8 mouse cellular contexts compared by ENCODE assay signal in the genomic region with DNA sequence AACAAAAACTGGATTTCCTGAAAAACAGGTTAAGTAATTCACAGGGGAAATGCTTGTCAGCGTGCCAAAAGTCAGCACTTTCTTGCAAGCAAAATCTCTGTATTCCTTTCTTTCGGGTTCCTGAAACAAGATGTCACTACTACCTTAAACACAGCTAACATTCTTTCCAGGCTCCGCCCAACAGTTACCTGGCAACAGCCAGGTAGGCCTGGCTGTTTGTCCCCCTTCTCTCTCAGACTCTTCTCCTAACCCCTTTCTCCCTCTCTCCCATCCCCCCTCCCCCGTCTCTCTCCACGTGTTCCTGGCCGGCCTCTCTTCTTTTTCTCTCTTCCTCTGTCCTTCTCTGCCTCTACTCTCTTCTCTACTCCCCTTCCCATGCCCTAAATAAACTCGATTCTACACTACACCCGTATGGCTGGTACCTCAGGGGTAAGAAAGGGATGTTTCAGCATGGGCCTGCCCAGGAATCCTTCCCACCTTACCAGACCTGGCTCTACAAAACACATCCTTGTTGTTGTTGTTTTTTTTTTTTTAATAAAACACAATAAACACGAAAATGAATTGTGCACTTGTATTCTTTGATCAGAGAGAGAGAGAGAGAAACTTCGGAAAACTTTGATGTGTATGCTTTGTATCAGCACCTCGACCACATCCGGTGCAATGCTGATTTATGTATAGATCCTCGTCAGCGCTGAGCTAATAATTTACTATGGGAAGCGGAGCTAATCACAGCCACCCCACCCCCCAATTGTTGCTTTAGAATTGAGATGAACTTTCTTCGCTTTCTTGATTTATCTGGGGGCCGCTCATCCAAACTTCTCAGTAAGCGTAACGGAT. TPM values are rescaled to one million over a fixed set of nuclear protein-coding genes. Genes with fewer than 3 reads are reported as not detected.
DNase-seq lines count a peak whose midpoint lies in the region; ATAC-seq and TF ChIP-seq lines count a peak whose summit lies in the region.

No protein-coding gene starts in this region.

- peak; percentile 67 for DNase-seq in A20 (ENCODE audit: low read depth, low spot score)
- peak; percentile 9 for DNase-seq in heart, postnatal 25 days (ENCODE audit: low spot score)
- peak; percentile 67 to 76 for DNase-seq in kidney, postnatal 4 days
- DNase-seq in mesoderm, embryonic 11.5 days (ENCODE audit: low read depth, low spot score), result peak; percentile 73
- DNase-seq in testis, postnatal 10 days (ENCODE audit: low spot score), result peak; percentile 63
- DNase-seq in right cerebral cortex, postnatal 14 days, result no peak

- ATAC-seq in activated CD4-positive, CD25-positive, alpha-beta regulatory T cell, adult 4 months, result peak; percentile 80

- peak overlapping the region; percentile 97 for H3K27ac ChIP-seq in embryonic fibroblast, embryonic 13.5 days (ENCODE audit: insufficient read depth, low read length)

- no peak for TF ChIP-seq CTCF in embryonic fibroblast, embryonic 13.5 days (IDR thresholded peaks at IDR 0.05; ENCODE audit: borderline replicate concordance, insufficient read depth, low read length)

- TF ChIP-seq POLR2A in embryonic fibroblast, embryonic 13.5 days (IDR thresholded peaks at IDR 0.05; ENCODE audit: low read depth, low read length), result no peak

- H3K4me3 ChIP-seq in embryonic fibroblast, embryonic 13.5 days (ENCODE audit: insufficient read depth, low read length), result peak overlapping the region; percentile 54

- intact Hi-C loops in heart, postnatal 25 days (cut with DNase I), result loop anchor here (1.0 kb wide), 1 partner anchor 15 kb away; no protein-coding TSS in a partner anchor

- H3K4me1 ChIP-seq in embryonic fibroblast, embryonic 13.5 days (ENCODE audit: control insufficient read depth, insufficient read depth, low read length), result peaks cover 5% of the 10 kb centered on the region

RNA-seq across cellular contexts. Expression of a gene that starts 0.9 kb away (rescaled TPM):
- 10 to 100 TPM; 31.1 to 32.4 TPM for polyA plus RNA-seq in activated CD4-positive, CD25-positive, alpha-beta regulatory T cell, adult 4 months (2017; shearing (Covaris generic))
- polyA plus RNA-seq in embryonic fibroblast, embryonic 13.5 days (2011; ENCODE audit: insufficient read length, low read depth, missing spikeins), result 184 and 201 TPM in 2 replicates
- total RNA-seq in heart, postnatal 25 days (2021), result 10 to 100 TPM; 73.8 to 79.6 TPM
